Mouse (Mus musculus) cerebellum, adult 11 months (tissue): Measurements from ENCODE around the gene Ints14.
A peak's percentile ranks its signal among the peaks of the same experiment; 100 is the strongest.

Experiments used
- DNase-seq: peaks from one replicate; pipeline ENCODE4 v3.0.0; 2022

The Ints14 gene

DNA sequence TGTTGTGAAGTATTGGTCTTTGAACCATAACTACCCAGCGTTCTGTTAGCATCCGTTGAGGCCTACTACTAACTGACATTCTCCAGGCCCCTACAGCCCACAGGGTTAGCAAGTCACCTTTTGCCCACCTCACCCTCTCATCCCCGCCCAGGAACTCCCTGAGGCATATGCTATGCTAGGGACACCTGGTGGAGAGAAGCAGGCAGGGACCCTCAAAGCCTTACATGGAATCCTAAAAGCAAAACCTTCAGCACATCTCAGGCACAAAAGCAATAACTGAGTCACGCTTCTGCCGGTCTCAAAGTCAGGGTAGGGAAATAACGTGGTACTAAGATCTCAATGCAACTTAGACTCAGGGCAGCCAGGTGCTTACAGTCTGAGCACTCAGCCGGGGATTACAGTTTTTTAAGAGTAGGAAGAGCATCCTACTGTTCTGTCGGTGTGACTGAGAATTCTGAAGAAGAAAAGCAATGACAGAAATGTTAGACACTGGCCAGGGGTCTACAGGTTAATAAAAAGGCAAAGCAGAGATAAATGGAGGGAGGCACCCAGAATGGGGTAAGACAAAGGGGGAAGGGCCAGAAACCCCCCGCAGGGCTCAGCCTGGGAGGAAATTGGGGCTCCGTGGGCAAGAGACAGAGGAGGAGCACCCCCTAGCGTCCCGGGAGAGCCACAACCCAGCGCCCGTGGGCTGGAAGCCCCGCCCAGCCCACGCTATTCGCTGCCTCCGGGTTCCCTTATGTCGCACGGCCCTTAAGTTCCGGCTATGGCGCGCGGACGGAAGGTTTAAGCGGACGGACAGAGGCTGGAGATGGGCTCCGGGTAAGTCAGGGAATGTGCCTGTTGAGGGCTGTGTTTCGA, at the start of gene Ints14:
Ints14 (plus strand) TSS at position 789 of the 861 bp plus-strand sequence.
- peak; percentile 96 for DNase-seq

DNA sequence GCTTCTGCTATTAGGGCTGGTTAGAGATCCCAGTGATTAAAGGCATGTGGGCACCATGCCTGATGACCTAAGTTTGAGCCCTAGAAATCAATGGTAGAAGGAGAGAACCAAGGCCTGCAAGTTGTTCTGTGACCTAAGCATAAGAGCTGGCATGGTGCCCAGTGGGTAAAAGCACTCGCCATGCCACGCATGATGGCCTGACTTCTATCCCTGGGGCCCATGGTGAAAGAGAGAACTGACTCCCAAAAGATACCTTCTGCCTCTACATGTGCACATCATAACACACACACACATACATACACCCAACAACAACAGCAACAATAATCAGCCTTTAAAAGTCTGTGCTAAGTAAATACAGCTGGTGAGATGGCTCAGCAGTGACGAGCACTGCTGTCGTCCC, 47.3 kb upstream of the Ints14 start:
- no peak for DNase-seq

DNA sequence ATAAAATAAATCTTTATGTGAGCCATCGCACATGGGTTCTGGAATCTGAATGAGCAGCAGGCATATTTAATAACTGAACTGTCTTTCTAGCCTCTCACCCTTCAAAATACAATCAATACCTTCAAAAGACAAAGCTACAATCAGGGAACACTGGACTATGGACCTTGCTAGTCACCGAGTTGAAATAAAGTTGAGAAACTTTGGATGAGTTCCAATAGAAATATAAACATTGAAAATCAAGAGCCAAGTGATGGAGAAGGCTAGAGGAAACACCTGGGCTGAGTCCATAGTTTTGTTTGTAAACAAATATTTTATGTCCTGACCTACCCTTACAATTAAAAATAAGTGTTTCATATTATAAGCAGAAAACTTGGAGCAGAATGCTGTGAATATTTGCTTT, 46.7 kb upstream of the Ints14 start:
- no peak for DNase-seq

- DNase-seq = no peak
Observed at GRCm38 (mm10) chr9:64914629-64915028, 46.1 kb upstream of the Ints14 start.

- DNase-seq = no peak
Observed at GRCm38 (mm10) chr9:64918560-64918959, 42.1 kb upstream of the Ints14 start.

- DNase-seq = no peak
Observed at GRCm38 (mm10) chr9:64925771-64926170, 34.9 kb upstream of the Ints14 start.

GRCm38 (mm10) chr9:64926201-64926991, 34.3 kb upstream of the Ints14 start:
- peak; percentile 41 for DNase-seq

DNA sequence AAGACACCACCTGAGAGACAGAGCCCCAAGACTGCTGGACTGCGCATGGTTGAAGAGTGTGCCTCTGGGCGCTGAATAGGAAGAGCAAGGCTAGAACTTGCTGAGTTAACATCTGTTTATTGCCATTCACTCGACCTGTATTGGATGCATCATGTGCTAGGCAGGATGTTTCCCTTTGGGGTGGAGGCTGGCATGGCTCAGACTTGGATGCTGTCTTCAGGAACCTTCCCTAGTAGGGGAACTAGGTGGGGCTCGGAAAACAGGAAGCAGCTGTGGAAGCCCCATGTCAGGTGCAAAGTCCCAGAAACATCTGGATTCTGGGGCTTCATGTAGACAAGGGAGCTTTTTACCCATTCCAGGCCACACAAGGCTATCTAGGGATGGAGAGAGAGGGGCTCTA, 30.4 kb upstream of the Ints14 start:
- no peak for DNase-seq

- DNase-seq = no peak
Observed at GRCm38 (mm10) chr9:64931751-64932610, 28.7 kb upstream of the Ints14 start.

DNA sequence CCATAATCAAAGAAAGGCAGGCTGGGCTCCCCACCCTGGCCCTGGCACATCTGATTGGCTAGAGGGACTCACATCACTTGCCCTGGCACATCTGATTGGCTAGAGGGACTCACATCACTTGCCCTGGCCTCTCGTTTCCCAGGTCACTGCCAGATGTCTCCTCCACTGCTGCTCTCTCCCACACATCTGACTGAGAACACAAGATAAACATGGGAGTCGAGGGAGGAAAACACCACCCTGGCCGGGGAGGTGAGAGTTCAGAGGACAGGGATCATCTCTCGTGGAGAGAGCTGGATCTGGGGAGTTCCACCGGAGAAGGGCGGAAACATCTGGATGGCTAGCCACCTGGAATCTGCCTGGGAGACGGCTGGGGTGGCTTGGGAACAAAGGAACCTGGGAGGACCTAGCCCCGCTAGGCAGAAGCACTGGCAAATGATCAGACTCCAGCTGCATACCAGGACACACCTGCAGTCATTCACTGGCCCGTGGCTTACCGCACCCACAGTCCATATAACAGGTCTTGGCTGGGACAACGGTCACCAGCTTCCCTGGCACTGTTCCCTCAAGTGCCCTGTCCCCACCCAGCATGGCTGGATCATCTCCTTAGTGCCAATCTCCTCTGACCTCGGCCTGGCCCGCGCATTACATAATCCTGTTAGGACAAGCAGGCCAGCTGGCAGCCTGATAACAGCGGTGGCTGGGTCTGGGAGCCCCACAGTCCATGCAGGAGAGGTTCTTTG, 26.5 kb upstream of the Ints14 start:
- DNase-seq = peak; percentile 40

- DNase-seq = peak; percentile 32
Observed at GRCm38 (mm10) chr9:64936508-64936907, 24.2 kb upstream of the Ints14 start.

- DNase-seq = no peak
Observed at GRCm38 (mm10) chr9:64937491-64937890, 23.2 kb upstream of the Ints14 start.

DNA sequence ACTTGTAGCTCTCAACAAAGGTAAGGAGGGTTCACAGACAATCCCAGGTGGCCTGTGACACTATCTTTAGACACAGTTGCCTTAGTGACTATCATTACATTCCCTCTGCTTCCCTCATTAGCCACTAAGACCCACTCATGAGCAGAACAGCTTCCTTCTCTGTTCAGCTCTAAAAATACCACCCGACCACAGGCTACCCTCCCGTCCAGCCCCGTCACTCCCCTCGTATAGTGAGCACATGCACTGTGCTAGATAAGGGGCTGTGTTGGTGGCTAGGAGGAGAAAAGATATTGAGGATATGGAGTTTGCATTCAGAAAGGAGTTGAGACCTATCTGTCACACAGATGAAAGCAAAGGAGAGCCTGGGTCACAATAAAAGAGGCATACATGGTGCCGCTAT, 22.2 kb upstream of the Ints14 start:
- DNase-seq = no peak

- DNase-seq = no peak
Observed at GRCm38 (mm10) chr9:64939281-64939680, 21.4 kb upstream of the Ints14 start.

- DNase-seq = no peak
Observed at GRCm38 (mm10) chr9:64939790-64940189, 20.9 kb upstream of the Ints14 start.

DNA sequence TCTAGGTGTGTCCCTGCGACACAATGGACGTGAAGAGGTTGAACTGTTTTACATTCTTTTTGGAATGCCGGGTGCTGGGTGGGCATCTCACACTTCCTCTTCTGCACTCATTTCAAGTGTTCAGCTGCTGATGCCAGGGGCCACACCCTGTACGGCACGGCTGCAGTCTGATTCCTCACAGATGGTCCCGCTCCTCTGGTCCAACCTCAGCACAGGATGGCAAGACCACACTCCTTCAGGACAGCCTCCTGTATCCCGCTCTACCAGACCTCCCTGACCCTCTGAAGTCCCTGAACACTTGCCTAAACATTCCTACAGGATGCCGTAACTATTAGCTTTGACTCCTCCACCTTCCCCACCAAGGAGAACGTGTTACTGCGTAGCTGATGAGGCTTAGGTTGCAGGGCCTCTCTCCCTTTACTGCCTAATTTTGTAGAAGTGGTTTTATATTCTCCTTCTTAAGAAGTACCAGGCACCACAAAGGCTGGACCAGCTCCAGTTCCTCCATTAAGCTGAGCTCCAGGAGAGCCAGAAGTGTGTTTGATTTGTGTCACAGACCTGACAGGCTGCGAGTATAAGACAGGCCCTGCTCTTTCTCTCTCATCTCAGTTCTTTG, 19.9 kb upstream of the Ints14 start:
- DNase-seq = no peak

GRCm38 (mm10) chr9:64941650-64942049, 19.1 kb upstream of the Ints14 start:
- DNase-seq = no peak

DNA sequence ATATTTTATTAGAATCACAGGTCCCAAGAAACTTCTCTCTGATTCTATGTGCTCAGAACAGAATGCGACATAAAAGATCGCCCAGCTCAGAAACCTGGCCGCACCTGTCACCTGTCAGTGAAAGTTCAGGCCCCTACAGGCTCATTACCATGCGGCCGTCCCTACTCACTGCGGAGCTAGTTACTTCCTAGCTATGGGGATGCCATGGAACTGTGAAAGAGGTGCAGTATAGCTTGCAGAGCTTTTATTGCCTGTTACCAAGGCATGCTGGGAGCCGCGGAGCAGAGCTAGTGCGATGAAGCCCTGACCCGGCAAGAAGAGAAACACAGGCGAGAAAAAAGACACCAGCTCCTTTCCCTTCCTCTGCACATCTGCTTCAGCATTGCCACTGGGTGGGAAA, 16.7 kb upstream of the Ints14 start:
- no peak for DNase-seq

GRCm38 (mm10) chr9:64947483-64948095, 13.1 kb upstream of the Ints14 start:
- DNase-seq = no peak

DNA sequence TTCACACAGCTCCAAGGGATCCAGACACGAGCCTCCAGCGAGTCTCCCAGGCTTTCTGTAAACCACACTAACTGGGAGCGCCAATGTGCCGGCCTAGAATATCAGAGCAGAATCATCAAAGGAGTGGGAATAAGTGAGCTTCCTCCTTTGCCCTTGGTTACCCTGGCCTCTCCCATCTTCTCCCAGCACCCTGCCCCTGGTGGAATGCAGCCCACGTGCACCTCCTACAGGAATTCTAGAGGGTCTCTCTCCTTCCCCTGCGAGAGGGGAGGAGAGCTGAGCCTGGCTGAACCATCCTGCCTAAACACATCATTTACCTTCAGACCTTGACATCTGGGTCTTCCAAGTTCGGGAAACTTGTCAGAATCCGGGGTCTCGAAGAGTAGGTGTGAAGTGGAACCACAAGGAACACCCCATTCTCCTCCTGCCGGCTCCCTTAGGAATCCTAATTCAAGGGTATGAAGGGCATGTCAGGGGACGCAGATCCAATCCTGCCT, 9.5 kb upstream of the Ints14 start, which contains the start of gene Slc24a1:
Slc24a1 (minus strand) TSS at position 447 of the 497 bp plus-strand sequence.
- no peak for DNase-seq

- no peak for DNase-seq
Observed at GRCm38 (mm10) chr9:64952055-64952454, 8.7 kb upstream of the Ints14 start.
